Mouse (Mus musculus) thymus, postnatal 4 days (tissue): Measurements from ENCODE around the gene Abhd17c.
A peak's percentile ranks its signal among the peaks of the same experiment; 100 is the strongest.
"Not testable (repeated sequence)": the region's sequence is repeated elsewhere in the genome, so short reads cannot be mapped to it uniquely, and the experiment has no call there.

Experiments used
- DNase-seq: peaks from one replicate; pipeline ENCODE4 v3.0.0; 2021

Abhd17c gene

GRCm38 (mm10) chr7:84151001-84151959 lies at the start of gene Abhd17c:
Gene Abhd17c (minus strand): TSS chr7:84151893.
- peak; percentile 74 for DNase-seq

GRCm38 (mm10) chr7:84197208-84197860 lies 45.6 kb upstream of the Abhd17c start:
- no peak for DNase-seq

- DNase-seq = no peak
Observed at GRCm38 (mm10) chr7:84196221-84196620, 44.5 kb upstream of the Abhd17c start.

GRCm38 (mm10) chr7:84192256-84192655 lies 40.6 kb upstream of the Abhd17c start:
- DNase-seq = no peak

- DNase-seq = no peak
Observed at GRCm38 (mm10) chr7:84191476-84191875, 39.8 kb upstream of the Abhd17c start.

GRCm38 (mm10) chr7:84188196-84188595 lies 36.5 kb upstream of the Abhd17c start:
- DNase-seq = no peak

GRCm38 (mm10) chr7:84185196-84185595 lies 33.5 kb upstream of the Abhd17c start:
- no peak for DNase-seq

GRCm38 (mm10) chr7:84184703-84185102 lies 33.0 kb upstream of the Abhd17c start:
- no peak for DNase-seq

GRCm38 (mm10) chr7:84178809-84179208 lies 27.1 kb upstream of the Abhd17c start:
- DNase-seq = not testable (repeated sequence)

- no peak for DNase-seq
Observed at GRCm38 (mm10) chr7:84174655-84175448, 23.2 kb upstream of the Abhd17c start.

GRCm38 (mm10) chr7:84173394-84173793 lies 21.7 kb upstream of the Abhd17c start:
- no peak for DNase-seq

- DNase-seq = no peak
Observed at GRCm38 (mm10) chr7:84171177-84171787, 19.6 kb upstream of the Abhd17c start.

GRCm38 (mm10) chr7:84168355-84168754 lies 16.7 kb upstream of the Abhd17c start:
- no peak for DNase-seq

GRCm38 (mm10) chr7:84166721-84167419 lies 15.2 kb upstream of the Abhd17c start:
- no peak for DNase-seq

- peak; percentile 13 for DNase-seq
Observed at GRCm38 (mm10) chr7:84166007-84166406, 14.3 kb upstream of the Abhd17c start.

GRCm38 (mm10) chr7:84165288-84165687 lies 13.6 kb upstream of the Abhd17c start:
- DNase-seq = no peak

- peak; percentile 68 for DNase-seq
Observed at GRCm38 (mm10) chr7:84164880-84165279, 13.2 kb upstream of the Abhd17c start.

GRCm38 (mm10) chr7:84164419-84164818 lies 12.7 kb upstream of the Abhd17c start:
- no peak for DNase-seq

- DNase-seq = no peak
Observed at GRCm38 (mm10) chr7:84163585-84163984, 11.9 kb upstream of the Abhd17c start.

- DNase-seq = no peak
Observed at GRCm38 (mm10) chr7:84159414-84159813, 7.7 kb upstream of the Abhd17c start.

- DNase-seq = no peak
Observed at GRCm38 (mm10) chr7:84153821-84154220, 2.1 kb upstream of the Abhd17c start.

GRCm38 (mm10) chr7:84152821-84153220 lies 1.1 kb upstream of the Abhd17c start:
- DNase-seq = no peak
